Mouse (Mus musculus): ENCODE results near the gene Tia1. TPM values are rescaled to one million over a fixed set of nuclear protein-coding genes. Genes with fewer than 3 reads are reported as not detected.
A peak's percentile ranks its signal among the peaks of the same experiment; 100 is the strongest.

Tia1 gene
- polyA plus RNA-seq, 1 experiment = 22.0 TPM

DNA sequence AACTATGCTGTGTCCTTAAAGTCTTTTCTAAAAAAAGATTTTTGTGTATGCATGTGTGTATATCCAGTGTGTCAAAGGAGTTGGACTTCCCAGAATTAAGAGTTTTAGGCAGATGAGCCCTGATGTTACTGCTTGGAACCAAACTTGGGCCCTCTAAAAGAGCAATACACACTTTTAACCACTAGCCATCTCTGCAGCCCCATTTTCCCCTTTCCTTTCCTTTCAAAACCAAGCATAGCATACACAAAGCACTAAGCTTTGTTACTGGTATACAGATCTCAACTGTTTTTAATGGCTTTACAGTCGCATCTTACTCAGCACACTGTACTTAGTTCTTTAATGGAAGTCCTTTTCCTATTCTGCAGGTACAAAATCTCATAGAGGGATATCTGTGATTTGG, 35.5 kb downstream of the Tia1 start:
- no peak for TF ChIP-seq POLR2A (IDR thresholded peaks at IDR 0.05; ENCODE audit: borderline replicate concordance, extremely low read depth, low read depth, low read length)
- Histone ChIP-seq H3K4me3 (replicated peaks; ENCODE audit: extremely low read depth, low read depth, low read length) (no peak overlapping the region), H3K4me1 (ENCODE audit: control insufficient read depth, insufficient read depth, low read length) (peaks cover 3% of the 10 kb centered on the region)
- 83% methylated on average over 1 of the region's 1 CpGs for WGBS
- no peak for DNase-seq

DNA sequence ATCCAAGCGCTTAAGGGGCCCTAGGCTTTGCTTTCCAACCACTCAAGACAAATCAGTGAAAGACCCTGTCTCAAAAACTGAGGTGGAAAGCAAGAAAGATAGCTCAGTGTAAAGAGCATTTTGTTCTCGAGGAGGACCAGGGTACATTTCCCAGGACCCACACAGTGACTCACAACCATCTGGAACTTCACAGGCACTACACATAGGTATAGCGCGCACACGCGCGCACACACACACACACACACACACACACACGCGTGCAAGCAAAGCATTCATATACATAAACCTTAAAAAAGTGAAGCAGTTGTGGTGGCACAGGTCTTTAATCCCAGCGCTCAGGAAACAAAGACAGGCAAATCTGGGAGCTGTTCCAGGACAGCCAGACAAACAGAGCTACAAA, 37.6 kb downstream of the Tia1 start:
- WGBS = 92% methylated on average over 10 of the region's 10 CpGs
- TF ChIP-seq CTCF (IDR thresholded peaks at IDR 0.05; ENCODE audit: insufficient read depth, low read length) = no peak
- no peak for TF ChIP-seq POLR2A (IDR thresholded peaks at IDR 0.05; ENCODE audit: borderline replicate concordance, extremely low read depth, low read depth, low read length)
- no peak for DNase-seq
- Histone ChIP-seq H3K4me1 (ENCODE audit: control insufficient read depth, insufficient read depth, low read length) (peaks cover 3% of the 10 kb centered on the region), H3K4me3 (replicated peaks; ENCODE audit: extremely low read depth, low read depth, low read length) (no peak overlapping the region)

DNA sequence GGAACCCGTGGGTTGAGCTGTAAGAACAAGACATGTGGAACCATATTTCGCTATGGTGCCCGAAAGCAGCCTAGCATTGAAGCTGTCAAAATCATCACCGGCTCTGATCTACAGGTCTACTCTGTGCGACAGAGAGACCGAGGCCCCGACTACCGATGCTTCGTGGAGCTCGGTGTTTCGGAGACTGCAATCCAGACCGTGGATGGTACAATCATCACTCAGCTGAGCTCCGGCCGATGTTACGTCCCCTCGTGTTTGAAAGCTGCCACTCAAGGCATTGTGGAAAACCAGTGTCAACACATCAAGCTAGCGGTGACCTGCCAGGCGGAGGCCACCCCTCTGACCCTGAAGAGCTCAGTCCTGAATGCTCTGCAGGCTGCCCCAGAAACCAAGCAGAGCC, 41.5 kb downstream of the Tia1 start:
- 92% methylated on average over 18 of the region's 18 CpGs for WGBS
- DNase-seq = no peak
- no peak for TF ChIP-seq POLR2A (IDR thresholded peaks at IDR 0.05; ENCODE audit: borderline replicate concordance, extremely low read depth, low read depth, low read length)
- no peak for TF ChIP-seq CTCF (IDR thresholded peaks at IDR 0.05; ENCODE audit: insufficient read depth, low read length)
- H3K4me3 ChIP-seq (replicated peaks; ENCODE audit: extremely low read depth, low read depth, low read length) = no peak overlapping the region
- no peaks in the 10 kb centered on the region for H3K4me1 ChIP-seq (ENCODE audit: control insufficient read depth, insufficient read depth, low read length)

GRCm38 (mm10) chr6:86446927-86447568, 43.0 kb downstream of the Tia1 start:
- TF ChIP-seq CTCF (IDR thresholded peaks at IDR 0.05; ENCODE audit: insufficient read depth, low read length) (no peak), POLR2A (IDR thresholded peaks at IDR 0.05; ENCODE audit: borderline replicate concordance, extremely low read depth, low read depth, low read length) (no peak)
- no peak for DNase-seq
- 71% methylated on average over 1 of the region's 1 CpGs for WGBS
- no peak overlapping the region for H3K4me3 ChIP-seq (replicated peaks; ENCODE audit: extremely low read depth, low read depth, low read length)
- H3K4me1 ChIP-seq (ENCODE audit: control insufficient read depth, insufficient read depth, low read length) = no peaks in the 10 kb centered on the region

- WGBS = 83% methylated on average over 3 of the region's 3 CpGs
- Histone ChIP-seq H3K4me1 (ENCODE audit: control insufficient read depth, insufficient read depth, low read length) (no peaks in the 10 kb centered on the region), H3K4me3 (replicated peaks; ENCODE audit: extremely low read depth, low read depth, low read length) (no peak overlapping the region)
- no peak for DNase-seq
- TF ChIP-seq CTCF (IDR thresholded peaks at IDR 0.05; ENCODE audit: insufficient read depth, low read length) = no peak
- TF ChIP-seq POLR2A (IDR thresholded peaks at IDR 0.05; ENCODE audit: borderline replicate concordance, extremely low read depth, low read depth, low read length) = no peak
Observed at GRCm38 (mm10) chr6:86456727-86457126, 52.7 kb downstream of the Tia1 start.

DNA sequence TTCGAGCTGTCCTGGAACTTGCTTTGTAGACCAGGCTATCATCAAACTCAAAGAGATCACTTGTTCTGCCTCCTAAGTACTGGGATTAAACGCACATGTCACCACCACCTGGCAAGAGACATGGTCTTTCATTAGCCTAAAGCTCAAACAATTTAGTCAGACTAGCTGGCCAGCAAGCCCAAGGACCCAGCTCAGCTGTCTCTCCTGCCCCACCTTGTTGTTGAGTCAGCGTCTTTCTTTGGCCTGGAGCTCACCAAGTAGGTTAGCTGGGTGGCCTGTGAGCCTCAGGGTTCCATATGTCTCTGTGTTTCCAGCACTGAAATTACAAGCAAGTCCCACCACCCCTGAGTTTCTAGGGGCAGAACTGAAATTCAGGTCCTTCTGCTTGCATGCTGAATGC, 59.1 kb downstream of the Tia1 start:
- 94% methylated on average over 3 of the region's 3 CpGs for WGBS
- no peak for DNase-seq
- no peak for TF ChIP-seq POLR2A (IDR thresholded peaks at IDR 0.05; ENCODE audit: borderline replicate concordance, extremely low read depth, low read depth, low read length)
- no peak for TF ChIP-seq CTCF (IDR thresholded peaks at IDR 0.05; ENCODE audit: insufficient read depth, low read length)
- H3K4me1 ChIP-seq (ENCODE audit: control insufficient read depth, insufficient read depth, low read length) = no peaks in the 10 kb centered on the region
- no peak overlapping the region for H3K4me3 ChIP-seq (replicated peaks; ENCODE audit: extremely low read depth, low read depth, low read length)

DNA sequence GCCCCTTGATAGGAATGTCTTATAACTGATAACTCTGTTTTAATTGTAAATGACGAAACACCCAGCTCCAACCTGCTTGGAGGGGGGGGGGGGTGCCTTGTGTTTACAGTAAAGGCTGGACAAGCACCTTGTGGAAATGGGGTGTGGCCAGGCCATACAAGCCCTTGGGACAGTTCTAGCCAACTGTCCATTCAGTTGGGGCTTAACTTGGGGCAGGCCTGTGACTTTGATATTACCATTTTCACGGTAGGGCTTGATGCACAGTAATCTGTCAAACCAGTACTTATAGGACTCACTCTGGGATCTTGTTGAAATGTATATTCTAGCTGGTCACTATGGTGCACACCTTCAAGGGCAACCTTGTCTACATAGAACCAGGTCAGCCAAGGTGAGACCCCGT, 67.3 kb downstream of the Tia1 start:
- H3K4me3 ChIP-seq (replicated peaks; ENCODE audit: extremely low read depth, low read depth, low read length) = no peak overlapping the region
- no peak for DNase-seq
- WGBS = 76% methylated on average over 3 of the region's 3 CpGs
- no peak for TF ChIP-seq CTCF (IDR thresholded peaks at IDR 0.05; ENCODE audit: insufficient read depth, low read length)
- no peak for TF ChIP-seq POLR2A (IDR thresholded peaks at IDR 0.05; ENCODE audit: borderline replicate concordance, extremely low read depth, low read depth, low read length)
- peaks cover 13% of the 10 kb centered on the region for H3K4me1 ChIP-seq (ENCODE audit: control insufficient read depth, insufficient read depth, low read length)

- DNase-seq = no peak
- TF ChIP-seq CTCF (IDR thresholded peaks at IDR 0.05; ENCODE audit: insufficient read depth, low read length) (no peak), POLR2A (IDR thresholded peaks at IDR 0.05; ENCODE audit: borderline replicate concordance, extremely low read depth, low read depth, low read length) (no peak)
- 5% methylated on average over 9 of the region's 9 CpGs for WGBS
- peak overlapping the region; percentile 71 for H3K4me3 ChIP-seq (replicated peaks; ENCODE audit: extremely low read depth, low read depth, low read length)
- peaks cover 13% of the 10 kb centered on the region for H3K4me1 ChIP-seq (ENCODE audit: control insufficient read depth, insufficient read depth, low read length)
Observed at GRCm38 (mm10) chr6:86471760-86472099, 67.7 kb downstream of the Tia1 start.

GRCm38 (mm10) chr6:86472100-86472955, 68.3 kb downstream of the Tia1 start:
- WGBS = under 1% methylated on average over 56 of the region's 56 CpGs
- DNase-seq = peak; percentile 100
- TF ChIP-seq POLR2A (IDR thresholded peaks at IDR 0.05; ENCODE audit: borderline replicate concordance, extremely low read depth, low read depth, low read length) (peak; percentile 94; the same call in 1 of the 2 replicates), CTCF (IDR thresholded peaks at IDR 0.05; ENCODE audit: insufficient read depth, low read length) (peak; percentile 81)
- Histone ChIP-seq H3K4me3 (replicated peaks; ENCODE audit: extremely low read depth, low read depth, low read length) (peak overlapping the region; percentile 71), H3K4me1 (ENCODE audit: control insufficient read depth, insufficient read depth, low read length) (peaks cover 17% of the 10 kb centered on the region)

DNA sequence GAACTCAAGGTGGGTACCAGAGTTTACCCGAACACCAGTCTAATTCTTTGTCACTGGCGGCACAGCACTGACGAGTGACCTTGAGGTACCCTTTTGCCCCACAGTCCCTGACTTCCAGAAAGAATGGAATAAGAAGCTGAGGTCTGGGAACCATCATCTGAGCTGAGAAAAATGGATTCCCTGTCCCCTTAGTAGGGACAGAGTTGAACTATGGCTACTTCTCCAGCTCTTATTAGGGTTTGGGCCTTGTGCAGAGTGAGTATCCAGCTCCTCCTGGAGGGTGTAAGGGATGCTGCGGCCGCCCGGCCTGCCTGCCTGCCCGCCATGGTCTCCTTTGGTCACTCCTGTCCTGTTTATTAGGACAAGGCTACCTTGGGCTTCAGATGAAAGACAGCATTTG, 69.1 kb downstream of the Tia1 start:
- Histone ChIP-seq H3K4me3 (replicated peaks; ENCODE audit: extremely low read depth, low read depth, low read length) (peak overlapping the region; percentile 71), H3K4me1 (ENCODE audit: control insufficient read depth, insufficient read depth, low read length) (peaks cover 22% of the 10 kb centered on the region)
- TF ChIP-seq CTCF (IDR thresholded peaks at IDR 0.05; ENCODE audit: insufficient read depth, low read length) (no peak), POLR2A (IDR thresholded peaks at IDR 0.05; ENCODE audit: borderline replicate concordance, extremely low read depth, low read depth, low read length) (no peak)
- 60% methylated on average over 7 of the region's 7 CpGs for WGBS
- DNase-seq = no peak
